Mouse (Mus musculus): ENCODE results near the gene Slc44a5.

Slc44a5 gene

GRCm38 (mm10) chr3:154287217-154287616, 314.0 kb downstream of the Slc44a5 start:
- in situ Hi-C loops (cut with MboI; ENCODE audit: unreplicated experiment in 2 of 2): no loop called here

- in situ Hi-C loops (cut with MboI; ENCODE audit: unreplicated experiment in 2 of 2): no loop called here
These were observed 315.3 kb downstream of the Slc44a5 start for GRCm38 (mm10) chr3:154288429-154289069.

- in situ Hi-C loops (cut with MboI; ENCODE audit: unreplicated experiment in 2 of 2): no loop called here
These were observed 317.1 kb downstream of the Slc44a5 start for GRCm38 (mm10) chr3:154290351-154290750.

GRCm38 (mm10) chr3:154292126-154292525, 318.9 kb downstream of the Slc44a5 start:
- in situ Hi-C loops (cut with MboI; ENCODE audit: unreplicated experiment in 2 of 2): no loop called here

GRCm38 (mm10) chr3:154293839-154294490, 320.7 kb downstream of the Slc44a5 start:
- in situ Hi-C loops (cut with MboI; ENCODE audit: unreplicated experiment in 2 of 2): no loop called here

GRCm38 (mm10) chr3:154294924-154295834, 321.9 kb downstream of the Slc44a5 start:
- in situ Hi-C loops (cut with MboI; ENCODE audit: unreplicated experiment in 2 of 2): no loop called here

- in situ Hi-C loops (cut with MboI; ENCODE audit: unreplicated experiment in 2 of 2): no loop called here
These were observed 324.3 kb downstream of the Slc44a5 start for GRCm38 (mm10) chr3:154297499-154297898.

GRCm38 (mm10) chr3:154298490-154298889, 325.3 kb downstream of the Slc44a5 start:
- in situ Hi-C loops (cut with MboI; ENCODE audit: unreplicated experiment in 2 of 2): no loop called here

GRCm38 (mm10) chr3:154300006-154300405, 326.8 kb downstream of the Slc44a5 start:
- in situ Hi-C loops (cut with MboI; ENCODE audit: unreplicated experiment in 2 of 2): no loop called here

GRCm38 (mm10) chr3:154301102-154301501, 327.9 kb downstream of the Slc44a5 start:
- in situ Hi-C loops (cut with MboI; ENCODE audit: unreplicated experiment in 2 of 2): no loop called here

GRCm38 (mm10) chr3:154305163-154305884, 332.1 kb downstream of the Slc44a5 start:
- in situ Hi-C loops (cut with MboI; ENCODE audit: unreplicated experiment in 2 of 2): no loop called here

- in situ Hi-C loops (cut with MboI; ENCODE audit: unreplicated experiment in 2 of 2): no loop called here
These were observed 344.5 kb downstream of the Slc44a5 start for GRCm38 (mm10) chr3:154317651-154318248.

Measured in v-Abl transformed pro-B cells (cell line).